Mouse (Mus musculus) embryonic facial prominence, embryonic 12.5 days (tissue): ENCODE data around the gene Prnd. TPM values are rescaled to one million over a fixed set of nuclear protein-coding genes. Genes with fewer than 3 reads are reported as not detected.

ENCODE experiments used
- ATAC-seq: fragments of 200-750 bp; cut with Nextera tagmentation; 2 replicates; pipeline ENCODE4 v1.8.0; 2017; ENCODE audit not compliant: insufficient number of reproducible peaks, insufficient read depth, low FRiP score, low TSS enrichment
- H3K27ac ChIP-seq: fragments of 300-500 bp; sonication (generic); 2 replicates; pipeline ENCODE4 v1.5.1; 2016; ENCODE audit warnings: mild to moderate bottlenecking
- H3K27me3 ChIP-seq: fragments of 300-500 bp; sonication (generic); 2 replicates; pipeline ENCODE4 v1.6.1; 2016; ENCODE audit warnings: mild to moderate bottlenecking, moderate library complexity
- H3K36me3 ChIP-seq: fragments of 300-500 bp; sonication (generic); 2 replicates; pipeline ENCODE4 v1.6.1; 2016; ENCODE audit warnings: mild to moderate bottlenecking
- H3K4me1 ChIP-seq: fragments of 300-500 bp; sonication (generic); 2 replicates; pipeline ENCODE4 v1.6.1; 2016
- H3K4me2 ChIP-seq: fragments of 300-500 bp; sonication (generic); replicated peaks from 2 replicates; pipeline ENCODE4 v1.6.1; 2016; ENCODE audit warnings: mild to moderate bottlenecking, moderate library complexity
- H3K4me3 ChIP-seq: fragments of 300-500 bp; sonication (generic); 2 replicates; pipeline ENCODE4 v1.5.1; 2016; ENCODE audit warnings: mild to moderate bottlenecking
- H3K9ac ChIP-seq: fragments of 300-500 bp; sonication (generic); 2 replicates; pipeline ENCODE4 v1.6.1; 2016; ENCODE audit warnings: mild to moderate bottlenecking, moderate library complexity
- H3K9me3 ChIP-seq: fragments of 300-500 bp; sonication (generic); 2 replicates; pipeline ENCODE4 v1.6.1; 2016; ENCODE audit warnings: mild to moderate bottlenecking, moderate library complexity
- WGBS: fragments of 180-500 bp; shearing (Covaris S2); methylation state at CpG from one replicate; pipeline ENCODE4 v1.1.7; 2016; 5-methylcytosine and 5-hydroxymethylcytosine counted together
- polyA plus RNA-seq: library from polyadenylated mRNA; unstranded; fragments of >200 nt; fragmentation: Nextera tagmentation; extraction: Ambion mirVana; gene quantifications from 2 replicates; pipeline ENCODE4 v1.2.1, GENCODE M21; 2016

The Prnd gene
- polyA plus RNA-seq = 26.5 and 32.1 TPM in 2 replicates

GRCm38 (mm10) chr2:131950598-131951095 lies at the start of gene Prnd:
Gene Prnd, plus strand, starts transcription at chr2:131950861.
- Histone ChIP-seq H3K9ac (no peak within 1 kb of the TSS), H3K4me2 (0 out of 2 replicates have a peak within 1 kb of the TSS, but pooled peaks have one; percentile 13), H3K36me3 (no peaks in the 10 kb centered on the region), H3K4me3 (no peak within 1 kb of the TSS), H3K9me3 (no peaks in the 10 kb centered on the region), H3K27me3 (peaks cover 39% of the 10 kb centered on the region), H3K27ac (no peak within 1 kb of the TSS), H3K4me1 (peaks cover 9% of the 10 kb centered on the region; the same call in 1 of the 2 replicates)
- 7% methylated on average over 11 of the region's 11 CpGs for WGBS
- 0 out of 2 replicates have a peak, but pooled peaks have one; percentile 16 for ATAC-seq

- Histone ChIP-seq H3K27me3 (no peaks in the 10 kb centered on the region), H3K36me3 (no peaks in the 10 kb centered on the region), H3K4me2 (no peak overlapping the region), H3K9me3 (no peaks in the 10 kb centered on the region), H3K27ac (no peak overlapping the region), H3K4me3 (no peak overlapping the region), H3K4me1 (no peaks in the 10 kb centered on the region), H3K9ac (no peak overlapping the region)
- no peak for ATAC-seq
- 24% methylated on average over 3 of the region's 3 CpGs for WGBS
Observed at GRCm38 (mm10) chr2:131902423-131902822, 48.2 kb upstream of the Prnd start.

GRCm38 (mm10) chr2:131902867-131903266 lies 47.8 kb upstream of the Prnd start:
- WGBS = 46% methylated on average over 8 of the region's 8 CpGs
- Histone ChIP-seq H3K4me1 (no peaks in the 10 kb centered on the region), H3K9ac (no peak overlapping the region), H3K27ac (0 out of 2 replicates have a peak overlapping the region, but pooled peaks have one; percentile 7), H3K4me3 (no peak overlapping the region), H3K27me3 (no peaks in the 10 kb centered on the region), H3K4me2 (no peak overlapping the region), H3K36me3 (no peaks in the 10 kb centered on the region), H3K9me3 (no peaks in the 10 kb centered on the region)
- ATAC-seq = no peak

GRCm38 (mm10) chr2:131905025-131905424 lies 45.6 kb upstream of the Prnd start:
- ATAC-seq = no peak
- no peaks in the 10 kb centered on the region for H3K9me3 ChIP-seq
- no peaks in the 10 kb centered on the region for H3K36me3 ChIP-seq
- no peak overlapping the region for H3K4me2 ChIP-seq
- H3K4me1 ChIP-seq = no peaks in the 10 kb centered on the region
- 77% methylated on average over 5 of the region's 5 CpGs for WGBS
- no peak overlapping the region for H3K9ac ChIP-seq
- no peaks in the 10 kb centered on the region for H3K27me3 ChIP-seq
- H3K27ac ChIP-seq = no peak overlapping the region
- H3K4me3 ChIP-seq = no peak overlapping the region

GRCm38 (mm10) chr2:131905776-131906175 lies 44.9 kb upstream of the Prnd start:
- H3K9ac ChIP-seq = no peak overlapping the region
- no peak overlapping the region for H3K27ac ChIP-seq
- H3K4me2 ChIP-seq = no peak overlapping the region
- peaks cover 4% of the 10 kb centered on the region; the same call in 1 of the 2 replicates for H3K4me1 ChIP-seq
- no peaks in the 10 kb centered on the region for H3K36me3 ChIP-seq
- H3K27me3 ChIP-seq = no peaks in the 10 kb centered on the region
- no peak overlapping the region for H3K4me3 ChIP-seq
- 79% methylated on average over 6 of the region's 6 CpGs for WGBS
- ATAC-seq = no peak
- H3K9me3 ChIP-seq = no peaks in the 10 kb centered on the region

GRCm38 (mm10) chr2:131906266-131906665 lies 44.4 kb upstream of the Prnd start:
- Histone ChIP-seq H3K4me1 (peaks cover 9% of the 10 kb centered on the region; the same call in 1 of the 2 replicates), H3K27ac (no peak overlapping the region), H3K4me2 (no peak overlapping the region), H3K36me3 (no peaks in the 10 kb centered on the region), H3K9ac (no peak overlapping the region), H3K27me3 (no peaks in the 10 kb centered on the region), H3K4me3 (no peak overlapping the region), H3K9me3 (no peaks in the 10 kb centered on the region)
- ATAC-seq = no peak
- WGBS = 86% methylated on average over 3 of the region's 3 CpGs

GRCm38 (mm10) chr2:131906846-131907245 lies 43.8 kb upstream of the Prnd start:
- H3K9ac ChIP-seq = no peak overlapping the region
- WGBS = 86% methylated on average over 1 of the region's 1 CpGs
- no peak for ATAC-seq

GRCm38 (mm10) chr2:131907311-131907710 lies 43.4 kb upstream of the Prnd start:
- no peak for ATAC-seq
- Histone ChIP-seq H3K4me2 (no peak overlapping the region), H3K27me3 (no peaks in the 10 kb centered on the region), H3K27ac (no peak overlapping the region), H3K9me3 (no peaks in the 10 kb centered on the region), H3K4me1 (peaks cover 12% of the 10 kb centered on the region; the same call in 1 of the 2 replicates), H3K9ac (no peak overlapping the region), H3K36me3 (no peaks in the 10 kb centered on the region), H3K4me3 (no peak overlapping the region)
- 82% methylated on average over 5 of the region's 5 CpGs for WGBS

More at GRCm38 (mm10) chr2:131906846-131907245, 43.8 kb upstream of the Prnd start:
- no peak overlapping the region for H3K27ac ChIP-seq
- H3K4me1 ChIP-seq = peaks cover 12% of the 10 kb centered on the region; the same call in 1 of the 2 replicates
- no peaks in the 10 kb centered on the region for H3K9me3 ChIP-seq
- H3K4me3 ChIP-seq = no peak overlapping the region
- no peaks in the 10 kb centered on the region for H3K27me3 ChIP-seq
- H3K4me2 ChIP-seq = no peak overlapping the region
- H3K36me3 ChIP-seq = no peaks in the 10 kb centered on the region

- ATAC-seq = no peak
- H3K27ac ChIP-seq = no peak overlapping the region
- WGBS = 79% methylated on average over 7 of the region's 7 CpGs
- no peak overlapping the region for H3K4me3 ChIP-seq
- no peak overlapping the region for H3K9ac ChIP-seq
- H3K4me1 ChIP-seq = peaks cover 12% of the 10 kb centered on the region; the same call in 1 of the 2 replicates
- no peaks in the 10 kb centered on the region for H3K9me3 ChIP-seq
- no peaks in the 10 kb centered on the region for H3K27me3 ChIP-seq
- H3K36me3 ChIP-seq = no peaks in the 10 kb centered on the region
- no peak overlapping the region for H3K4me2 ChIP-seq
Observed at GRCm38 (mm10) chr2:131908351-131908861, 42.3 kb upstream of the Prnd start.

- no peak overlapping the region for H3K4me3 ChIP-seq
- H3K4me1 ChIP-seq = peaks cover 12% of the 10 kb centered on the region; the same call in 1 of the 2 replicates
- WGBS = 100% methylated on average over 1 of the region's 1 CpGs
- H3K27ac ChIP-seq = no peak overlapping the region
- H3K27me3 ChIP-seq = no peaks in the 10 kb centered on the region
- no peak overlapping the region for H3K9ac ChIP-seq
- no peak for ATAC-seq
- H3K36me3 ChIP-seq = no peaks in the 10 kb centered on the region
- peak overlapping the region; percentile 64; the same call in 1 of the 2 replicates for H3K4me2 ChIP-seq
- no peaks in the 10 kb centered on the region for H3K9me3 ChIP-seq
Observed at GRCm38 (mm10) chr2:131908906-131909305, 41.8 kb upstream of the Prnd start.

- WGBS = 6% methylated on average over 50 of the region's 52 CpGs
- H3K36me3 ChIP-seq = no peaks in the 10 kb centered on the region
- peak within 1 kb of the TSS; percentile 76 for H3K27ac ChIP-seq
Observed at GRCm38 (mm10) chr2:131909683-131910572, 40.7 kb upstream of the Prnd start, which contains the start of the genes Prnp and Prn. Gene Prnp, plus strand, starts transcription at chr2:131909928. Gene Prn, plus strand, starts transcription at chr2:131909957.

More at GRCm38 (mm10) chr2:131909683-131910572, 40.7 kb upstream of the Prnd start, which contains the start of the genes Prnp and Prn:
- no peaks in the 10 kb centered on the region for H3K9me3 ChIP-seq
- H3K4me3 ChIP-seq = peak within 1 kb of the TSS; percentile 70
- peak within 1 kb of the TSS; percentile 64 for H3K4me2 ChIP-seq
- H3K27me3 ChIP-seq = no peaks in the 10 kb centered on the region
- H3K9ac ChIP-seq = peak within 1 kb of the TSS; percentile 72
- peak; percentile 89 for ATAC-seq
- H3K4me1 ChIP-seq = peaks cover 12% of the 10 kb centered on the region; the same call in 1 of the 2 replicates
